Comparison of ENCODE assay signal across 17 mouse cellular contexts in genomic region chr5:30951706-30952105, GRCm38 (mm10). TPM values are rescaled to one million over a fixed set of nuclear protein-coding genes. Genes with fewer than 3 reads are reported as not detected.
"Had no signal": no experiment of that assay in that cellular context is flagged by ENCODE, and none has a peak within 500 bp of the region (broad histone marks: within the 10 kb centered on the region; RNA-seq: fewer than 3 reads in every experiment).

No protein-coding gene starts in this region.

- H3K4me3 ChIP-seq: limb, embryonic 10.5 days; midbrain, embryonic 13.5 days; neural tube, embryonic 13.5 days had no signal

- H3K9me3 ChIP-seq: limb, embryonic 10.5 days; liver, embryonic 13.5 days; lung, embryonic 15.5 days; midbrain, embryonic 13.5 days; neural tube, embryonic 13.5 days had no signal

- H3K4me2 ChIP-seq: lung, embryonic 15.5 days; midbrain, embryonic 13.5 days; neural tube, embryonic 13.5 days had no signal

- H3K27me3 ChIP-seq: lung, embryonic 15.5 days; midbrain, embryonic 13.5 days; neural tube, embryonic 13.5 days had no signal

- ATAC-seq: liver, postnatal 0 days; midbrain, embryonic 13.5 days had no signal

- DNase-seq: kidney, adult 9 months; kidney, postnatal 14 days; layer of hippocampus, adult 9-11 months; liver, embryonic 13.5 days; liver, postnatal 0 days; lung, postnatal 36 days; retina, postnatal 1 day; right cerebral cortex, postnatal 4 days; spleen, adult 18-20 months; thymus, adult 2 months; thymus, postnatal 25 days had no signal

- H3K27ac ChIP-seq: limb, embryonic 10.5 days; liver, embryonic 13.5 days; lung, embryonic 15.5 days; midbrain, embryonic 13.5 days; neural tube, embryonic 13.5 days had no signal

- H3K9ac ChIP-seq: liver, postnatal 0 days; lung, embryonic 15.5 days; midbrain, embryonic 13.5 days; neural tube, embryonic 13.5 days had no signal

RNA-seq across cellular contexts. Expression of gene Cgref1, which starts 6.3 kb away (rescaled TPM):
- total RNA-seq: monocyte, adult 5-6 weeks had no signal

RNA-seq across cellular contexts. Expression of gene Tcf23, which starts 16.8 kb away (rescaled TPM):
- total RNA-seq: megakaryocyte progenitor cell, adult 5-6 weeks; monocyte, adult 5-6 weeks had no signal
- polyA plus RNA-seq: limb, embryonic 10.5 days; midbrain, embryonic 13.5 days; neural tube, embryonic 13.5 days had no signal
